Mouse (Mus musculus) bone marrow, adult 2 months (tissue): ENCODE data around the gene Ntmt1. TPM values are rescaled to one million over a fixed set of nuclear protein-coding genes. Genes with fewer than 3 reads are reported as not detected.

Experiments used
- H3K27ac ChIP-seq: fragments of 200-500 bp; 2 replicates; pipeline ENCODE4 v1.5.1; 2012; ENCODE audit warnings: low read depth, mild to moderate bottlenecking, control low read depth, inconsistent platforms, low read length; ENCODE audit not compliant: control insufficient read depth, poor library complexity, insufficient read depth
- H3K4me1 ChIP-seq: fragments of 200-500 bp; 2 replicates; pipeline ENCODE4 v1.6.1; 2011; ENCODE audit warnings: low read length; ENCODE audit not compliant: control insufficient read depth, insufficient read depth
- H3K4me3 ChIP-seq: fragments of 200-500 bp; replicated peaks from 2 replicates; pipeline ENCODE3; 2011; ENCODE audit warnings: mild to moderate bottlenecking, low read depth, low read length, control low read depth; ENCODE audit not compliant: control insufficient read depth
- CTCF ChIP-seq: fragments of 200-500 bp; IDR thresholded peaks from 2 replicates; pipeline ENCODE4 v1.5.1; 2011; ENCODE audit warnings: low read length, control low read depth; ENCODE audit not compliant: control insufficient read depth, insufficient read depth
- POLR2A ChIP-seq: fragments of 200-500 bp; IDR thresholded peaks from 2 replicates; pipeline ENCODE4 v1.6.1; 2011; ENCODE audit warnings: low read depth, mild to moderate bottlenecking, control low read depth, low read length, borderline replicate concordance; ENCODE audit not compliant: control insufficient read depth
- WGBS: fragments of 180-500 bp; shearing (Covaris S2); methylation state at CpG from one replicate; pipeline ENCODE4 v1.1.7; 2018; 5-methylcytosine and 5-hydroxymethylcytosine counted together
- polyA plus RNA-seq: library from polyadenylated mRNA; stranded (reverse); fragments of >200 nt; gene quantifications from 2 replicates; pipeline ENCODE4 v1.2.4, GENCODE M21; 2011; ENCODE audit warnings: low replicate concordance; ENCODE audit not compliant: missing spikeins, insufficient read depth, insufficient read length

Gene Ntmt1
- polyA plus RNA-seq, 1 experiment: 10.2 TPM

DNA sequence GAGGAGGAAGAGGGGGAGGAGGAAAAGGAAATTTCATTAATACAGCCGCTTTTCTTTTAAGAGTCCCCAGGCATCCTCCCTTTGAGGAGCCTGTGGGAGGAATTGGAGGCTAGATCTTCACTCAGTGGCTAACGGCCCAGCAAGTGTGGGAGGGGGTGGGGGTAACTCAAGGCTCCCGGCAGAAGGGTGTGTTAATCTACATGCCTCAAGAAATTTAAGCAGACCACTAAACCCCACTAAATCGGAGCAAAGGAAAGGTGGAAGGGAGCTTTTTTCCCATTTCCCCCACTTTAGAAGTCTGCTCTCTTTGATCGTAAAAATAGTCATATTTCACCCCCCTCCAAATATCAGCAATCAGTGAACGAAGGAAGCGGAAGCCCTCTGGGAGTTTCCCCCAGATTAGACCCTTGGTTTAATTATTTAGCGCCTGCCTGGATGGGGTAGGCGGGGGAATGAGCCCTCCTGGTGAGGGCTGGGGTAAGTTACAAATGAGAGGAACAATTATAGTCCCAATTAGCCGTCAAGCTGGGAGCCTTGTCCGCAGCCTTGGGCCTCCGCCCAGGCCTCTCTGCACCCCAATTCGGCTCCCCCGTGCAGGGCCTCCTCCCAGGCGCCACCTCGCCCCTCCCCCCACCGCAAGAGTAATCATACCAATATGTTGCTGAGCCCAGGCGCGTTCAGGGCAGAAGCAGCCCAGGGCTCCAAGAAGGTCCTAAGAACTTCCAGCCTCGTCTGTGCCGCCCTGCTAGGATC lies 28.8 kb downstream of the Ntmt1 start:
- H3K4me1 ChIP-seq: no peaks in the 10 kb centered on the region
- WGBS: 37% methylated on average over 21 of the region's 21 CpGs
- no peak overlapping the region for H3K27ac ChIP-seq
- TF ChIP-seq POLR2A: no peak
- no peak for TF ChIP-seq CTCF
- no peak overlapping the region for H3K4me3 ChIP-seq

DNA sequence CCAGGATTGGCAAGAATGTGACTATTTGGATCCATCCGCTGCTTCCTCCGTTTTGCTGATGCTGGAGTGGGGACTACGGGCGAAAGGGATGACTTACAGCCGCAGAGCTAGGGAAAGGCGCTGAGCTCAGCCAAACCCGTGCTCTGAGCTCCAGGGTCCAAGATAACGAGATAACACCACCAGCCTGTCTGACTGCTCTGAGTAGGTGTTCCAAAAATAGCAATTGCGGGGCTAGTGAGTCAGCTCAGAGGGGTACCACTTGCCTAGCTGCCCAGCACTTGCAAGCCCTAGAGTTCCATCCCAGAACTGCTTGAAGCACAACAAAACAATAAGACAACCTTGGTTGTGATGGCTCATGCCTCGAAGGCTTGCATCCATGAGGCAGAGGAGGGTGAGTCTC lies 35.0 kb downstream of the Ntmt1 start:
- TF ChIP-seq CTCF (no peak), POLR2A (no peak)
- Histone ChIP-seq H3K4me3 (no peak overlapping the region), H3K27ac (no peak overlapping the region), H3K4me1 (no peaks in the 10 kb centered on the region)
- 48% methylated on average over 10 of the region's 10 CpGs for WGBS

DNA sequence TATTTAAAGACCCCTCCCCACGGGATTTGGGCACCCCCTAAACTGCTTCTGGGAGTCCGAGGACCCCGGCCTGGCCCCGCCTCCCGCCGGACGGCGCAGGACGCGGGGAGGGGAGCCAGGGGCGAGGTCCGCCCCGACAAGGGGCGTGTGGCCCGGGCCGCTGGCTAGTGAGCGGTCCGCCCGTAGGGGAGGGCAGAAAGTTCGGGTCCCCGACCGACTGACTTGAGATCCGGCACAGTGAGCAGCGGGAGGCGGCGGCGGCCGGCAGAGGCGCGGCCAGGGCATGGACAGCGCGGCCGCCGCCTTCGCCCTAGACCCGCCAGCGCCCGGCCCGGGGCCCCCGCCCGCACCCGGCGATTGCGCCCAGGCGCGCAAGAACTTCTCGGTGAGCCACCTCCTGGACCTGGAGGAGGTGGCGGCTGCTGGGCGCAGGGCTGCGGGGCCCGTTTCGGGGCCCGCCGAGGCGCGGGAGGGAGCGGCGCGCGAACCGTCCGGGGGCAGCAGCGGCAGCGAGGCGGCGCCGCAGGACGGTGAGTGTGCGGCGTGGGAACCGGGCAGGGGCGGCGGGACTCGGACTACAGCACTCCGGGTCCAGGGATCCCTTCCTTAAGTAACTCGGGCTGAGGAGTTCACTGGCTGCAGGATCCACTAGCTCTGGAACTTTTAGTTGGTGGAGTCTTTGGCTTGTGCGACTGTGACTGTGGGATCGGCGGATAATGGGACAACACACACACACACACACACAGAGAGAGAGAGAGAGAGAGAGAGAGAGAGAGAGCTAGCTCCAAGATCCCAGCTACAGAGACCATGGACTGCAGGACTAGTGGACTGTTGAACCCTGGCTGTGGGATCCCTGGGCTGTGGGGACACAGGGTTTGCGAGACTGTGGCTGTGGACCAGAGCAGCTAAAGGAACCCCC lies 37.8 kb downstream of the Ntmt1 start:
- WGBS: 4% methylated on average over 80 of the region's 80 CpGs
- TF ChIP-seq POLR2A (no peak), CTCF (no peak)
- no peaks in the 10 kb centered on the region for H3K4me1 ChIP-seq

DNA sequence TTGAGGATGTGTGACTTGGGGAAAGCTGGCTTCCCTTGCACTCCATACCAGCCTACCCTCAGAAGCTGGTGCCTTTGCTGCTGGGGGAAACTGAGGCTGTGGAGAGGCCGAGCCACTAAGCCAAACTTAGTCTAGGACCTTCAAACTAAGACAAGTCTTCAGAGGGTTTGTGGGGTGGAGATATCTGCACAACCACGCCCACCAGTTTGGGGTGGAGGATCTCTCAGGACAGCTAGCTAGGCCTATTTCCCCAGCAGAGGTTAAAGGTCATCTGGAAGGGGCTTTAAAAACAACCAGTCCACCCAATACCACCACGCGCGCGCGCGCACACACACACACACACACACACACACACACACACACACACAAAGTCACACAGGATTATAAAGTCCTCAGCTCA lies 38.6 kb downstream of the Ntmt1 start:
- H3K4me1 ChIP-seq: no peaks in the 10 kb centered on the region
- no peak overlapping the region for H3K27ac ChIP-seq
- 85% methylated on average over 8 of the region's 8 CpGs for WGBS
- no peak overlapping the region for H3K4me3 ChIP-seq
- no peak for TF ChIP-seq POLR2A
- TF ChIP-seq CTCF: no peak

More for the DNA sequence above, 37.8 kb downstream of the Ntmt1 start:
- H3K27ac ChIP-seq: no peak overlapping the region
- no peak overlapping the region for H3K4me3 ChIP-seq

DNA sequence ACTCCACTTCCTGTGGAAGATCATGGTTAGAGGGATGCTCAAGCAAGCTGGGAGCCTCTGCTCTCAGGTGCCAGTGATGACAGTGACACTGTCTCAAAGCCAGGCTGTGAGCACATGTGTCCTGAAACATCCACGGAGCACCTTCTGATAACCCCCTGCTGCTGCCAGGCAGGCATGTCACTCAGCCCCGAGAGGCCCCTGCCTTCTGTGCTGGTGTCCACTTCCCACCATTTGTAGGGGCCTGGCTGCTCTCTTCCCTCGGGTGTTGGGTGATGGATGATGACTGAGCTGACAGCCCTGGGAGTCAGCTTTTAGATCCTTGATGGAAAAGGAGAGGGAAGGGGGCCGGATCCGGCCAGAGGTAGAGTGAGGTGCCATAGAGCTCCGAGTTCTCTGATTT lies 39.1 kb downstream of the Ntmt1 start:
- Histone ChIP-seq H3K4me3 (no peak overlapping the region), H3K27ac (no peak overlapping the region), H3K4me1 (no peaks in the 10 kb centered on the region)
- WGBS: 59% methylated on average over 6 of the region's 6 CpGs
- TF ChIP-seq CTCF (no peak), POLR2A (no peak)

DNA sequence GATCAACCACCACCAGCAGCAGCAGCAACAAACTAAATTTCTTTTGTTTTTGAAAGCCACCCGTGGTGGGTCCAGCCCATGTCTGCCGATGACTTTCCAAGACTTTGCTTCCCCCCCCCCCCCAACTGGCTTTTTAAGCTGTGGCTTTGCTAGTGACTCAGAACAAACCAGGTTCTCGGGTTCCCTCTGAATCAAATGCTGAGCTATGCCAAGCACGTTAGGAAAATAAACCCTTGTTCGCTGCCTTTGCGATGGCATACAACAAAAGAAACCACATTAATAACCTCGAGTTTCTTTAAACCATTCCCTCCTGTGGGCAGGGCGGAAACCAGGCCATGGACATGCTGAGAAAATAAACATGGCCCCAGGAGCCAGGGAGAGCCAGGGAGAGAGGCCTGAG lies 40.6 kb downstream of the Ntmt1 start:
- no peak overlapping the region for H3K4me3 ChIP-seq
- no peak for TF ChIP-seq POLR2A
- no peak for TF ChIP-seq CTCF
- no peaks in the 10 kb centered on the region for H3K4me1 ChIP-seq
- WGBS: 65% methylated on average over 8 of the region's 8 CpGs
- H3K27ac ChIP-seq: no peak overlapping the region

DNA sequence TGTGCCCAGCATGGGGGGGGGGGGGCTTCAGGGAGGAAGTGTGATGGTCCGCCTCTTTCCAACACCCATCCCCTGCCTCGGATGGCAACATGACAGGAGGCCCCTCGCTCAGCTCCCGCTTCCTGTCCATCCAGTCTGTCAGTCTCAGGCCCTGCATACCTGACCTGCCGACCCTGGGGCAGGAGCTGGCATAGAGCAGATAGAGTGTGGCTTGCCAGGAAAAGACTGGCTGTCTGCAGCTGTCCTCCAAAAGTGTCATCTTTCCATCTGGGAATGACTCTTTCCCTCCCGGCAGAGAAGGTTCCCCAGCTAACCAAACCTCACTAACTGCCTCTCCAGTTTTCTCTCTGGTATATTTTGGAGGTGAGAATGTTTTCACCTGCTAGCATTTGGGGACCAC lies 43.0 kb downstream of the Ntmt1 start:
- Histone ChIP-seq H3K27ac (no peak overlapping the region), H3K4me1 (no peaks in the 10 kb centered on the region), H3K4me3 (no peak overlapping the region)
- TF ChIP-seq CTCF: no peak
- TF ChIP-seq POLR2A: no peak
- WGBS: 37% methylated on average over 6 of the region's 6 CpGs

DNA sequence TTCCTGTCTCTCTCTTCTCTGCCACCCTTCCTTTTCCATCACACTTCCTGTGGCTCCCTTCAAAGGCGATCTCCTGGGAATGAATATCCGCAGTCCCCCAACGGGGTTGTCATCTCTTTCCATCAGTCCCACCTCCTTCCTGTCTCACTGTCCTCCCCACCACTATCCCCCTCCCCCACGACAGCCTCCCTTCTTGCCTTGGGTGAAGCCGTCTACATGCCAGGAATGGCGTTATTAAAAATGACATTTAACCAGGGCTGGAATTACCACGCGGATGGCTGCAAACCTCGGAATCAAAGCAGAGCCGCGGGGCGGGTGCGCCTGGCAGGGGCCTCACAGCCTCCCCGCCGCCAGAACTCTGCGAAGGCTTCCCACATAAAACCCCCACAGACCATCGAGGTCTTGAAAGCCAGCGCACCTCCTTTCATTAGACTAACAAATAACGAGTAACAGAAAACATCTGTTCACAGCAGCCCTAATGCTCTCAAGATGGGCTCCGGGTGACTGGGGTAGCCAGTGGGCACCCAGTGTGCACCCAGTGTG lies 45.2 kb downstream of the Ntmt1 start:
- Histone ChIP-seq H3K27ac (no peak overlapping the region), H3K4me3 (no peak overlapping the region), H3K4me1 (no peaks in the 10 kb centered on the region)
- no peak for TF ChIP-seq POLR2A
- no peak for TF ChIP-seq CTCF
- WGBS: 49% methylated on average over 20 of the region's 20 CpGs
